Mouse (Mus musculus): ENCODE measurements around the gene Olfr1453.
"Not testable (repeated sequence)": the region's sequence is repeated elsewhere in the genome, so short reads cannot be mapped to it uniquely, and the experiment has no call there.

- not testable (repeated sequence) for TF ChIP-seq CTCF (conservative IDR thresholded peaks at IDR 0.05; ENCODE audit: low read length); NANOG (IDR thresholded peaks at IDR 0.05; ENCODE audit: borderline replicate concordance, low read length)
Measured at GRCm38 (mm10) chr19:12992316-12992715, 35.8 kb downstream of the Olfr1453 start.
